Mouse (Mus musculus) brain, embryonic 14.5 days (tissue): Measurements from ENCODE around the gene Strada. TPM values are rescaled to one million over a fixed set of nuclear protein-coding genes. Genes with fewer than 3 reads are reported as not detected.
A peak's percentile ranks its signal among the peaks of the same experiment; 100 is the strongest.
"Not testable (repeated sequence)": the region's sequence is repeated elsewhere in the genome, so short reads cannot be mapped to it uniquely, and the experiment has no call there.

Experiments used
- DNase-seq: peaks from one replicate; pipeline ENCODE4 v3.0.0-alpha.2; 2011; ENCODE audit warnings: low read depth
- CTCF ChIP-seq: fragments of 200-500 bp; IDR thresholded peaks from 2 replicates; pipeline ENCODE4 v1.5.1; 2012; ENCODE audit warnings: inconsistent platforms, mild to moderate bottlenecking, moderate library complexity, borderline replicate concordance; ENCODE audit not compliant: insufficient read depth, insufficient read length; ENCODE audit errors: extremely low read depth
- POLR2A ChIP-seq: fragments of 200-500 bp; IDR thresholded peaks from 2 replicates; pipeline ENCODE4 v1.6.1; 2012; ENCODE audit warnings: mild to moderate bottlenecking, inconsistent platforms, borderline replicate concordance; ENCODE audit not compliant: poor library complexity, insufficient read depth, insufficient read length, severe bottlenecking; ENCODE audit errors: extremely low read depth
- polyA plus RNA-seq: library from polyadenylated mRNA; depleted of rRNA; stranded (reverse); fragments of >200 nt; gene quantifications from 2 replicates; pipeline ENCODE4 v1.2.3, GENCODE M21; 2012

Strada gene
- polyA plus RNA-seq, 1 experiment, result 54.3 TPM

DNA sequence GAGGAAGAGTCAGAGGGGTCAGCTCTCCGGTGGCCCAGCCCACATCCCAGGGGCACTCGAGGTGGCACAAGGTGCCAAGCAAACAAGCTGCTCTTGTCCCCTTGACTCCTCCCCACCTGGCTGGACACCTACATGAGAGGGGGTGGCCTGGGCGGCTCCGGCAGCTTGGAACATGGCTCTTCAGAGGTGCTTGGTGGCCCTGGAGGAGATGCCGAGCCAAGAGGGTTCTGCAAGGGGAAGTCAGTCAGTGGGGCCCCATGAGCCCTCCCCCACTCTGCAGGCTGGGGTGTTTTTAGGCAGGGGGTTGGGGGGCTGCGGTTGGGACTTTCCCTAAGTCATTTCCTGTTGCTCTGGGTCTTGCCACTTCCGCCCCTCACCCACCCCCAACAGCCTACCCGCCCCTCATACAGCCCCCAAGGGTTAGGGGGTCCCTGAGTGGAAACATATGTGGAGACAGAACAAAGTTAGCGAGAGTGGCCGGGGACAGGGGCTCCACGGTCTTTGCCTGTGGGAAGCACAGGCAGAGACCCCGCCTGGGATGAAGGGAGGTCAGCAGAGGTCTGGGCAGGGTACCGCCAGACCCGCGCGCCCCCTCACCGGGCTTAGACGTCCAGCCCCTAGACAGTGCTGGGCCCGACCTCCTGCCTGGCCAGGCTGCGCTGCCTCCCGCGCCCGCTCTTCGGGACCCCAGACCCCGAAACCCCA is 42.6 kb downstream of the Strada start:
- no peak for TF ChIP-seq CTCF
- TF ChIP-seq POLR2A, result no peak
- peak; percentile 44 for DNase-seq

DNA sequence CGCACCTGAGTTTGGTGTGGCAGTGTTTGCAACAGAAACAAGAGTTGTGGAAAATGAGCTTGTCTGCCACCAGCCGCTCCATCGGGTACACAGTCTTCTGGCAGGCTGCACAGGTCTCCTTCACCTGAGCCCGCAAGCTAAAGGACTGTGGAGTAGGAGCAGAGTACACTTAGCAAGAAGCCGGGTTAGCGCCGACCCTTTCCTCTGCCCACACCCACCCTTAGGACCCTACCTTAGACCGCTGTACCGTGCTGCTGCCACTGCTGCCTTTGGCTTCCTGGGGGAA is 43.1 kb downstream of the Strada start:
- no peak for DNase-seq
- TF ChIP-seq CTCF (no peak), POLR2A (no peak)

DNA sequence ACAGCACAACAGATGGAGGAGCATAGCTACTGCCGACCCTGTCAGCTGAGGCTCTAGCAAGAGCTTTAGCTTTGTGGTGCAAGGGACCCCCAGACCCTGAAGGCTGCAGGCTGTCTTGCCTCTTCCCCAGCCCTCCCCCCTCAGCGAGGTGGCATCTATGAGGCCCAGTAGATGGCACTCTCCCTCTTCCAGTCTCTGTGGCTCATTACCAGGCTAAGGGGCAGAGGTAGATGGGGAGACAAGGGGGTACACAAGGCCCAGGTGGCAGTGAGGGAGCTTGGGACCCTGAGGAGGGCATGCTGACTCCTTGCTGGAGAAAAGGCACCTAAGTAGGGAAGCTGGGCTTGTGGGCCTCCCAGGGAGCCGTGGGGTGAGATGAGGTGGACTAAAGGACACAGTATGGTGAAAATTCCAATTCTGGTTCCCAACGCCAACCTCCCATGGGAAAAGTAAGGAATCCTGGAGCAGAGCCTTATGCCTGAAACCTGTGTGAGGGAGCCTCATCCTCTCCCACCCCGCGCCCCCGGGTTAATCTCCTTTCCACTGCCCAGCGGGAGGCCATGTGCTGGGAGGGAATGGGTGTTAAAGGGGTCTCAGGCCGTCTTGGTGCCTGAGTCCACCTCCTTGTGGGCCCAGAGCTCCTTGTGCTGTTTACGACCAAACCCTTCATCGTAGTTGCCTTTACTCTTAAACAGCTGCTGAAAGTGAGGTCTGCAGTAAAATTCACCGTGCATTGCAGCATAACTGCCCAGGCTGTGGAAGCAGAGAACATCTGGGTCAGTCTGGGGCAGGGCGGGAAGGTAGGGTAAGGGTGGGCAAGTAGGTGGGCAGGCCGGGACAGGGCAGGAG is 43.7 kb downstream of the Strada start:
- TF ChIP-seq CTCF (peak; percentile 47; the same call in 1 of the 2 replicates), POLR2A (no peak)
- peak; percentile 53 for DNase-seq

- TF ChIP-seq CTCF (no peak), POLR2A (no peak)
- DNase-seq, result no peak
Measured at GRCm38 (mm10) chr11:106157154-106157553, 44.8 kb downstream of the Strada start.

- TF ChIP-seq CTCF (no peak), POLR2A (no peak)
- DNase-seq, result no peak
Measured at GRCm38 (mm10) chr11:106156257-106156656, 45.7 kb downstream of the Strada start.

DNA sequence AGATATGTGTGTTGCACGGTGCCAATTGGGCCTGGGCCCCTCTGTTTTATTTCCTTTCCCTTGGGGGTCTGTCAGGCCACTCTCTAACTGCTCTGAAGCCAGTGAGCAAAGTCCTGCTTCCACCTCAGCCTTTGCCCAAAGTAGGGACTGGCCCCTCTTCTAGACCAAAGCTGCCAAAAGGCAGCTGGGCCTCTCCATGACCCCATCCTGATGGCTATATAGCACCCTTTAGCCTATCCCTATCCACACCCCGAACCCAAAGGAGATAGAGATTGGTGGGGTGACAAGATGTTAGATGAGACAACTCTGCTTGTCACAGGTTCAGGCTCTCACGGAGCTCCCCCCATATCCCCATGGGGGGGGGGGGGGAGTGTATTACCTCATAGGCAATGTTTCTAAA is 46.2 kb downstream of the Strada start:
- no peak for TF ChIP-seq CTCF
- TF ChIP-seq POLR2A, result no peak
- DNase-seq, result no peak

DNA sequence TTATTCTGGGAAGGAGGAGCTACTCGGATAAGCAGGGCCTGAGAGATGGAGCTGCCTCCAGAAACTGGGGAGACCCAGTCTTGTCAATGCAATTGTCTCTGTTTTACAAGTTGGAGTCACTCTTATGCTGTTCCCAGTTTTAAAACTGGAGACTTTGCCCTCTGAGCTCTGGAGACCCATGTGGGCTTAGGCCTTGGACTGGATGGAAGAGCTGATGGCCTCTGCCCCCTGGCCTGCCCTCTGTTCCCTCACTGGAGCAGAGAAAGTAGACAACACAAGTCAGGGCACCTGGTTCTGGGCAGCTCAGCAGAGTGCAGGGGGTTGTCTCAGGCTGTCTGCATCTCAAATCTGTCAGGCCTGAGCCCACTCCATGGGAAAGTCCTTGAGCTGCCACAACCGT is 47.2 kb downstream of the Strada start:
- DNase-seq, result no peak
- TF ChIP-seq POLR2A (no peak), CTCF (no peak)

- TF ChIP-seq CTCF, result no peak
- no peak for TF ChIP-seq POLR2A
- DNase-seq, result peak; percentile 17
Measured at GRCm38 (mm10) chr11:106154091-106154490, 47.9 kb downstream of the Strada start.

DNA sequence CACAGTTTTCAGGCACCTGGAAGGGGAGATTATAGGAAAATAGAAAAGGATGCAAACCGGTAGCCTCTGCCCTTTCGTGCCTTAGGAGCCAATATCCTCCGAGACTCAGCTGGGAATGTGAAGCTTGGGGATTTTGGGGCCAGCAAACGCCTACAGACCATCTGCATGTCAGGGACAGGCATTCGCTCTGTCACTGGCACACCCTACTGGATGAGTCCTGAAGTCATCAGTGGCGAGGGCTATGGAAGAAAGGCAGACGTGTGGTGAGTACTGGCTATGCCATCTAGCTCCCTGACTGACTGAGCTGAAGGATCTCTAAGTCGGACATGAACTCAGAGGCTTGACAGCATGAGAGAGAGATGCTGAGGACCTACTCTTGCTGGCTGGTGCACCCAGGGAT is 49.8 kb downstream of the Strada start:
- TF ChIP-seq CTCF (no peak), POLR2A (no peak)
- DNase-seq, result no peak

DNA sequence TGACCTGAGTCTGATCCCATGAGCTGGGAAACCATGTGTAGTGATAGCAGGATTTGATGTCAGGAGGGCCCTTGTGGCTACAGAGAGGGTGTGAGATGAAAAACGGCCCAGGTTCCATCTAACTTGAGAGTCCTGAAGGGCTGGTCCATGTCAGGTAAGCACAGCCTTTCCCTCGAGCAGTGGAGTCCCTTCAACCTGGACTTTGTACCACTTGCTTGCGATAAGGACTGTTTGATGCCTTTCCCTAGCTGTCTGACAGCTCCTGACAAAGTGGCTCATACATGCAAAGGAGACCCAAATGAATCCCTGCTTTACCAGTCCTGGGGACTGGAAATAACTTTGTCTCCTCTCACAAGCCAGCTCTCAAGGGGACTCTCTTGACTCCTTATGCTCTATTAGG is 50.7 kb downstream of the Strada start:
- DNase-seq, result no peak
- TF ChIP-seq CTCF (no peak), POLR2A (no peak)

DNA sequence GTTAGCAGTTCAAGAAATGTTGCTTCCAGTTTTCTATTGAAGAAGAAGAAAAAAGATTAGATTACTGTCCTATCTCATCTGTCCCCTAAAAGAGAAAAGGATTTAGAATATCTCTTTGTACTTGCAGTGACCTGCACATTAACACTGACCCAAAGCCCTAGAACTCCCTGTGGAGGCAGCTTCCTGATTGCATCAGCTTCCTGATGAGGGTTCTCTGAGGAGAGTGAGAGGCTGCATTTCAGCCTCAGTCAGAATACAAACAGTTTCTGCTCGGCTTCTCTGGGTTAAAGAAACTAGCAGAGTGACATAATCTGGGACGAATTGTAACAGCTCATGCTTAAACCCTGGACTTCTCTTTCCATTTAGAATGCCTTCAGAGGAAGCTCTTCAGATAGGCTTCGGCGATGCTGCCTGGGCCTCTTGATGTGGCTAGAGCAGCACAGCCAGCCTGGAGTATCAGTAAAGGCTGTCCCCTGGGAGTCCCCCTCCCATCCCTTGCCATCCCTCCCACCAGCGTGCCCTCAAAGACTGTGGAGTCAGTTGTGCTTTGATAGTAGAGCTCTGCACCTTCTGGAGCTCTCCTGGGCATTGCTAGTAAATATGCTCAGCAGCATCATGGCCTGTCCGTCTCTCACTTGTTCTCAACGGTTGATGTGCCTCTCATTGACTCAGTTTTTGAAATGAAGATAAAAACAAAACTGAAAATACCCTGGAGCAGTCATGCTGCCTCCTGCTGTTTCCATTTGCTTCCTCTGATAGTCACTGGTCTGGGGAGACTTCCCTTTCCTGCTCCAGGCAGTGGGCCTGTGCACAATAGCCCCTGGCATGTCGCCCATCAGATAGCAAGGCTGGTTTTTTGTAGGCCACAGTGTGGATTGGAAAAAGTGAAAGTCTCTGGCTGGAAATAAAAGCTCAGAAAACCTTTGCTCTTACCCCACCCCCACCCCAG is 67.1 kb downstream of the Strada start:
- peak; percentile 68 for DNase-seq
- TF ChIP-seq POLR2A (no peak), CTCF (no peak)

GRCm38 (mm10) chr11:106132516-106132915 is 69.5 kb downstream of the Strada start:
- no peak for DNase-seq
- no peak for TF ChIP-seq POLR2A
- TF ChIP-seq CTCF, result no peak

GRCm38 (mm10) chr11:106129477-106129876 is 72.5 kb downstream of the Strada start:
- no peak for DNase-seq
- TF ChIP-seq CTCF (no peak), POLR2A (no peak)

GRCm38 (mm10) chr11:106126727-106127373 is 75.1 kb downstream of the Strada start:
- not testable (repeated sequence) for DNase-seq
